Mouse (Mus musculus): ENCODE data around the gene Accsl.

The Accsl gene

GRCm38 (mm10) chr2:93874606-93875005, 5.6 kb upstream of the Accsl start:
- DNase-seq (ENCODE audit: extremely low read depth, low read depth), result no peak

DNA sequence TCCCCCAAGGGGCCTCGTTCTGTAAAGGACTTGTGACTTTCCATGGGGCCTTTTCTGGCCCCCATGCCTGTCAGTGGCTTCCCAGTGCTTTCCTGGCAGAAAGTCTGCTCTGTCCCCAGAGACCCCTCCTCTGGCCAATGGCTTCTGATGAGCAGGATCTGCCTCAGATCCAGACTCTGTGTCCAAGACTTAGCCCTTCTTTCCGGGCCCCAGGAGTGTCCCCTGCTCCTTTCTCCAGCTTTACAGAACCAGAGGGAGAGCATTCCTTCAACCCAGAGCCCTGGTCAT, 5.2 kb upstream of the Accsl start:
- no peak for DNase-seq (ENCODE audit: extremely low read depth, low read depth)

DNA sequence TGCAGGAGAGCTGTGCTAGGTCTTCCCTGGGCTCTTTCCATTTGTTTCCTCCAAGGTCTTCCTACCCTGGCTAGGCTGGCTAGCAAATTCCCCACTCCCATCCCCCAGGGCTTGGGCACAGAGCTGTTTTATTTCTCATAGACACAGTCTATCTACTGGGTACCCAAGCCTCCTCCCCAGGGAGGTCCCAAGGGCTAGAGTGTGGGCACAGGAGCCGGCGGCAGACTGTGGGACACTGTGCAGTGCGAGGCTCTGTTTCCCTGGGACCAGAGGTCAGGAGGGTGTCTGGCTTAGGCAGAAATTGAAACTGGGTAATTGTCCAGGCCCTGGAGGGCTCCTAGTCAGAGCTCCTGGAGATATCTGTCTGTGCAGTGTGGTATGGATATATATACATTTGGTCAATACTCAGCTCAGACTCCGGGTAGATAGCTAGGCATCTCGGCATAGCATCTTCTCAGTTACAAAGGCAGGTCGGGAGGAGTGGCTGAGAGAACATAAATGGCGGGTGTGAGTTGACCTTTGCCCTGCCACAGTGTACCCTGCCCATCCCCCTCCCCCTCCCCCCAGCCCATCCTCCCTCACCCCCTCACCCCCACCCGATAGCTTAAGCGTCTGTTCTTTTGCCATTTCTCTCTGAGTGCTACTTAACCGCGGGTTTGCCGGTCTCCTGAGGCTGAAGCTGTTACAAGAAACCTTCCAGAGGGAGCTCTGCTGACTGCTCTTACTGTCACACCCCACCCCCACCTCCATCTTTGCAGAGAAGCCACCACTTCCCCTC, 4.7 kb upstream of the Accsl start:
- DNase-seq (ENCODE audit: extremely low read depth, low read depth), result no peak

DNA sequence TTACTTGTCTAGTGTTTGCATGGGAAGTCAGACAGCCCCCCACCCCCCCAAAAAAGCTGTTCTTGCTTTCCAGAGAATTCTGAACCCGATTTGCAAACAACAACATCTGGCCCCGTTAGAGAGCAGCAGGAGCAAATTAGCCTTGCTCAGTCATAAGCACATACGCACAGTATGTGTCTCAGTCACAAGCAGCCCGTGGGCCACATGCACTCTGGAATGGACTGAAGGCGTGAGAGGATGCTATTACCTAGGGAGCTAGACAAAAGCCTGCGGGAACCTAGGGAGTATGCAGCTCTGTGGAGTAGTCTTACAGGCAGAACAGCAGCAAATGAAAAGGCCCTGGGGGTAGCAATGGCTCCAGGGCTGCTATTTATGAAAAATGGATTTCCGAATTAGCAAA, 3.3 kb upstream of the Accsl start:
- DNase-seq (ENCODE audit: extremely low read depth, low read depth), result no peak

DNA sequence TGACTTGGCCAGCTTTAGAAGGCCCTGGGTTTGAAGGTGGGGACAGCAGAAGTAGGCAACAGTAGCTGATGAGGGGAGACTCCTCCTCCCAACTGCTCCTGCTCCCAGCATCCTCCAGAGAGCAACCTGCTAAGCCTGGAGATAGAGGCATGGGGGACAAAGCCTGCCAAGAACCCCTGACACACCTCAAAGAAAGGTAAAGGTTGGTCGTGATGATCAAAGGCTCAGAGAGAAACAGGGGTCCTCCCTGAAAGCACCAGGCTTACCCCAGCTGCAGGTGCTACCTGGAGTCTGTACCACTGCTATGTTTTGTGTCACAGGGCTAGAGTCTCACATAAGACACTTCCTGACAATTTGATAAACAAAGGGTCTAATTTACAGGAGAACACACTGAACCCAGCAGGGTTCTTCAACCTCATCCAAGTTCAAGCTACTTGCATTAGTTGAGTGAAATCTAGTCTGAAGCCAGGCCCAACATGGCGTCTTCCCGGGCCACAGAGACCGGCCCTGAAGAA, 2.5 kb upstream of the Accsl start:
- no peak for DNase-seq (ENCODE audit: extremely low read depth, low read depth)

DNA sequence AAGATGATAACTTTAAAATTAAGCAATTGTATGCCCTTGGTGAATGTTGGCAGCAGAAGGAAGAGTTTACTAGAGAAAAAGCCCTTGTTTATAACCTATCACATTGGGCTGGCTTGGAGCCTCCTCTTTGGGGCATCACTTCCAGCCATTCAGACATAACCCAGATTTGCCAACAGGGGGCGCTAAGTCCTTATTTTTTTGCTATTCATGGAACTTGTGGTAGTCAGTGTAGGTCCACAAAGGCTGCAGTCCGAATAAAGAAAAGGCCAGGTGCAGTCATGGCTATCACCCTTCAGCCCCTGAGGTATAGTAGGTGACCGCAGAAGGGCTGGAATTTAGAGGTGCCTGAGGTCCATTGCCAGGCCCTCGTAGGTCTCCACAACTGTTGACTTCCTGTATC, 1.9 kb upstream of the Accsl start:
- peak; percentile 31 for DNase-seq (ENCODE audit: extremely low read depth, low read depth)

GRCm38 (mm10) chr2:93868566-93868965, 391 bp downstream of the Accsl start:
- DNase-seq (ENCODE audit: extremely low read depth, low read depth), result no peak

- no peak for DNase-seq (ENCODE audit: extremely low read depth, low read depth)
These were observed 5.7 kb downstream of the Accsl start for GRCm38 (mm10) chr2:93863229-93863628.

DNA sequence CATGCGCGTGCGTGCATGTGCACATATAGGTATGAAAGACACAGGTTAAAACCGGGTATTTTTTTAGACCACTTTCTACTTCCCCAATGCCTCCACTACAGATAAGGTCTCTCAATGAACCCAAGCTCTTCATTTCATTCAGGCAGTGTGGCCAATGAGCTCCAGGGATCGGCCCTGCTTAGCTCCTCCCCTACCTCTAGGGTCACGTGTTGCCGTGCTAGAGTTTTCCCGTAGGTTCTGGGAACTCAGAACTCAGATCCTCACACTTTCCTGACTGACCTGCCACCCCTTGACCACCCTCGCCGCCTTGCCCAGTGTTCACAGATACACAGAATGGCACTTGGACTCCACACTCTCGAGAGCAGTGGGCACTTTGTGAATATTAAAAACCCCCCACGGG, 10.1 kb downstream of the Accsl start:
- DNase-seq (ENCODE audit: extremely low read depth, low read depth), result no peak

GRCm38 (mm10) chr2:93851303-93851702, 17.7 kb downstream of the Accsl start:
- no peak for DNase-seq (ENCODE audit: extremely low read depth, low read depth)

- peak; percentile 60 for DNase-seq (ENCODE audit: extremely low read depth, low read depth)
These were observed 18.5 kb downstream of the Accsl start for GRCm38 (mm10) chr2:93850317-93850944.

DNA sequence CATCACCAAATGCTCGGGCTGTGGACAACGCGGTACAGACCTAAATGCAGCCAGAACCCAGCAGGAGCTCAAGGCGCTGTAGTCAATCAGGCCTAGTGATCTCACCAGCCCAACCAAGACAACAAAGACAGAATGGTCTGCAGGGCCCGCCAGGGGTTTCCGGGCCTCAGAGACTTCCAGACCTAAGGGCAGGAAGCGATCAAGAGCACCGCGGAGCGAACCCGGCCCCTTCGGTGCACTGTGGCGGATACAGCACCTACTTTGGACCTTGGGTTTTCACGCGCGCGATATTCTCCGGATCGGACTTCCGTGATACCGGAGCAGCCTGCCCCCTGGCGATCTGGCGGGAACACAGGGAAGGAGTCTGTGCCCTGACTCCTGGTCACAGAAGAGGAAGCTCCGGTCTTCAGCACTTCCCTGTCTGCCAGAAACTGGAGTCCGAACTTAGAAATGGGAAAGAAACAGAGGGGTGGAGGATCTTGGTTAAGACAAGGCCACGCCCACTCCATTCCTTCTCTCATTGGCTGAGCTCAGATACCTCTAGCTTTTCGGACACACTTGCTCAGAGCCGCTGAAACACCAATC, 19.4 kb downstream of the Accsl start, which contains the start of gene Accs:
Gene Accs (minus strand): TSS at position 439 of the 585 bp plus-strand sequence.
- peak; percentile 88 for DNase-seq (ENCODE audit: extremely low read depth, low read depth)

- DNase-seq (ENCODE audit: extremely low read depth, low read depth), result peak; percentile 39
These were observed 27.6 kb downstream of the Accsl start for GRCm38 (mm10) chr2:93841349-93841748.

- DNase-seq (ENCODE audit: extremely low read depth, low read depth), result no peak
These were observed 28.8 kb downstream of the Accsl start for GRCm38 (mm10) chr2:93840109-93840508.

GRCm38 (mm10) chr2:93838931-93839330, 30.0 kb downstream of the Accsl start:
- no peak for DNase-seq (ENCODE audit: extremely low read depth, low read depth)

DNA sequence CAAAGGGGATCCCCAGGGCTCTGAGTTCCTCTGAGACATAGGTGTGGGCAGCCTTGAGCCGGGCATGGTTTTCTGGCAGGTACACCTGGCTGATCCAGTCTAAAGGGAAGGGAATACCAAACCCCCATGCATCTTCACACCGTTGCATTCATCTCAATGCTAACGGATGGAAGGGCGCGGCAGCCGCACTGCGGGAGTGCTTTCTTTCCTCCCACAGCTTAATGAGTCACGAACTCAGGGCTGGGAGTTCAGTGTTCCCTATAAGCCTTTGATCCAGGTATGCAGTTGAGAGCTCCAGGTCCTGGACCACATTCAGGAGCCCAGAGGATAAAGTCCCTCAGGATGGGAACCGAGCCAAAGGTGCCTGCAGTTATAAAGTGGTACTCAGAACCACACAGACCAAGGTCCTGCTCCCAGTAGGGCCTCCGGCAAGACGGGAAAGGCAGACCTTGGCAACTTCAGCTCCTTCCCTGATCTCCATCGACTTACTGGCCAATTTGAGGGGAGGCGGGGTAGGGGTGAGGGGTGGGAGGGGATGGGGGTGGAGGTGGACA, 32.6 kb downstream of the Accsl start:
- no peak for DNase-seq (ENCODE audit: extremely low read depth, low read depth)

DNA sequence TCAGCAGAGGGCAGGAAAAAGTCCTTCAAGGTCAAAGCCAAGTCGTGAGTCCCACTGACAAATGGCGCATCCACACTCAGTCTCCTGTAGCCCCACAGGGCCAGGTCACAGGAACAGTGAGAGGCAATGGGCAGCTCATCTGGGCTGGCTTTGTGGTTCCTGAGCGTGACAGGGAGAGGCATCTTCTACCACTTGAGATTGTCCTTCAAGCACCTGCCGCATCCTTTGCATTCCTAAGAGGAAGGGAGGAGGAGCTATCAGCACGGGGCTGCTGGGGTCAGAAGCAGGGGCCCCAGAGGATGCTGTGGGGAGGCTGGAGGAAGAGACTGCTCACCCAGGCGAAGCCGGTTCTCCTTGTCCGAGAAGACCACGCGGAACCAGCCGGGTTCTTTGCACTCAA, 33.4 kb downstream of the Accsl start:
- no peak for DNase-seq (ENCODE audit: extremely low read depth, low read depth)

DNA sequence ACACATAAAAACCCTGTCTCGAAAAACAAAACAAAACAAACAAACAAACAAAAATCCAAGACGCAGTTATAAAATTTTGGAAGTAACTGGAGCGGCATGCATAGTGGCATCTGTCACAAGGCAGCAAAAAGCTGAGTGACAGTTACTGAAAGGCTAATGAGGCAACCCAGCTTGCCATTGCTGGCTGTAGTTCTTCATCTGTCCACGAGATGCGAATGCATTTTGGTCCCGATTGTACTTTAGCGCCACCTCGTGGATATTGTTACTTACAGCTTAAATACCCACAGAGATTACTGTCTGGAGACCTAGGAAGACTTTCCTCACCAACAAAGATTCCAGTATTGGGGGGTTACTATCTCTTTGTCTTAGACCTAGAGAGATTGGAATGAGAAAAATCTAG, 45.4 kb downstream of the Accsl start:
- DNase-seq (ENCODE audit: extremely low read depth, low read depth), result peak; percentile 89

DNA sequence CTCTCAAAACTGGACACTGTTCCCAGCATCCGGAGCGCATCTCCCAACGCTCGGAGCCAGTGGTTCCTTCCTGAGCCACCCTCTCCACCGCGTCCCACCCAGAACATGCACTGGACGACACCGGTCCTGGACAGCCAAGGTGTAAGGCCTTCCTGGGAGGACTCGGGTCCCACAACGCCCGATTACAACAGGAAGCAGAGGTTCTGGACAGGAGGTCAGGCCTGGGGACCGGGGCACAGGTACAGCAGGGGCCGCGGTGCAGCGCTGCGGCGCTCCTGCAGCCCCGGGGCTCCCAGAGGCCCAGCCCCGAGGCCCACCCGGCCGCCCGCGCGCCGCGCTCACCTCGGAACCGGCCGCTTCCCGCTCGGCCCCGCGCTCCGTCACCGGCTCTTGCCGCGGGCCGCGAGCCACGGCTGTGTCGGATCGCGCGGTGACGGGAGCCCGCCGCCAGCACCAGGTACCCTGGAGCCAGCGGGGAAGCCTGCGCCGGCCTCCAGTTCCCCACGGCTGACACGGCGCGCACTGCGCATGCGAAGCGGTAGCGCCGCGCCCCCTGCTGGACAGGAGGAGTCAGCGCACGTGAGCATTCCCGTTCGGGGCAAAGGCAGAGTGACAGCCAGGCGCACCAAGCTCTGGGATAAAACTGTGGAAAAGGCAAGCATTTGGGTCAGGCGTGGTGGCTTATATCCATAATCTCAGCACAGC, 46.8 kb downstream of the Accsl start, which contains the start of gene Ext2:
Gene Ext2 (minus strand): TSS at position 524 of the 705 bp plus-strand sequence.
- DNase-seq (ENCODE audit: extremely low read depth, low read depth), result peak; percentile 36

DNA sequence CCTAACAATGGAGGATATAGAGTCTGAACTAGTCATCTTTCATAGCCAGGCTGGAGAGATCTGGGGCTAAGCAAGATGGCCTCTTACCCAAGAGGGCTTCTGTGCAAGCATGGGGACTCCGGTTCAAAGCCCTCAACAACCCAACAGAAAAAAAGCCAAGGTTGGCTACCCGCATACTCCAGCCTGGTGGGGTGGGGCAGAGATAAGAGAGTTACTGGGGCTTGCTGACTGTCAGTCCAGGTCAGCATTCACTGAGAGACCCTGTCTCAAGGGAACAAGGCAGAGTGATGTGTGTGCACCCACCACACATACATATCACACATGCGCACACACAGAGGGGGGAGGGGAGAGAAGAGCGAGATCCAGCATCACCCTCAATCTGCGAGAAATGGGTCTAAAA, 51.2 kb downstream of the Accsl start:
- DNase-seq (ENCODE audit: extremely low read depth, low read depth), result peak; percentile 13

- DNase-seq (ENCODE audit: extremely low read depth, low read depth), result no peak
These were observed 55.6 kb downstream of the Accsl start for GRCm38 (mm10) chr2:93813343-93813742.

- DNase-seq (ENCODE audit: extremely low read depth, low read depth), result peak; percentile 29
These were observed 57.1 kb downstream of the Accsl start for GRCm38 (mm10) chr2:93811812-93812211.

All from MEL-GATA-1-ER (cell line).